Mouse (Mus musculus) stomach, embryonic 16.5 days (tissue): ENCODE measurements around the gene Inpp5a. TPM values are rescaled to one million over a fixed set of nuclear protein-coding genes. Genes with fewer than 3 reads are reported as not detected.

Experiments used
- ATAC-seq: fragments of 200-750 bp; cut with Nextera tagmentation; 2 replicates; pipeline ENCODE4 v1.8.0; 2017; ENCODE audit warnings: moderate number of reproducible peaks, moderate TSS enrichment; ENCODE audit not compliant: insufficient read depth, low FRiP score
- H3K27ac ChIP-seq: fragments of 300-500 bp; sonication (generic); 2 replicates; pipeline ENCODE4 v1.5.1; 2014; ENCODE audit warnings: low read length
- H3K27me3 ChIP-seq: fragments of 300-500 bp; sonication (generic); 2 replicates; pipeline ENCODE4 v1.6.1; 2014; ENCODE audit warnings: low read length, control low read depth, mixed read lengths; ENCODE audit not compliant: control insufficient read depth, insufficient read depth
- H3K36me3 ChIP-seq: fragments of 300-500 bp; sonication (generic); 2 replicates; pipeline ENCODE4 v1.6.1; 2014; ENCODE audit warnings: low read length; ENCODE audit not compliant: control insufficient read depth, insufficient read depth
- H3K4me1 ChIP-seq: fragments of 300-500 bp; sonication (generic); 2 replicates; pipeline ENCODE4 v1.6.1; 2014; ENCODE audit warnings: low read length, control low read depth, mixed read lengths; ENCODE audit not compliant: control insufficient read depth, insufficient read depth
- H3K4me2 ChIP-seq: fragments of 300-500 bp; sonication (generic); 2 replicates; pipeline ENCODE4 v1.6.1; 2014; ENCODE audit warnings: low read depth, low read length, mixed read lengths
- H3K4me3 ChIP-seq: fragments of 300-500 bp; sonication (generic); replicated peaks from 2 replicates; pipeline ENCODE4 v1.5.1; 2014; ENCODE audit warnings: mild to moderate bottlenecking, low read length
- H3K9ac ChIP-seq: fragments of 300-500 bp; sonication (generic); 2 replicates; pipeline ENCODE4 v1.6.1; 2014; ENCODE audit warnings: low read length
- H3K9me3 ChIP-seq: fragments of 300-500 bp; sonication (generic); replicated peaks from 2 replicates; pipeline ENCODE4 v1.6.1; 2016; ENCODE audit warnings: low read length, control low read depth; ENCODE audit not compliant: control insufficient read depth
- WGBS: fragments of 180-500 bp; shearing (Covaris S2); extraction: QIAGEN DNeasy Blood & Tissue Kit; methylation state at CpG from one replicate; pipeline ENCODE4 v1.1.7; 2014; 5-methylcytosine and 5-hydroxymethylcytosine counted together
- polyA plus RNA-seq: library from polyadenylated mRNA; unstranded; fragments of >200 nt; fragmentation: Nextera tagmentation; extraction: Ambion mirVana; gene quantifications from 2 replicates; pipeline ENCODE4 v1.2.1, GENCODE M21; 2015

The Inpp5a gene
- polyA plus RNA-seq, 1 experiment from 2014 or later, result 21.3 TPM

DNA sequence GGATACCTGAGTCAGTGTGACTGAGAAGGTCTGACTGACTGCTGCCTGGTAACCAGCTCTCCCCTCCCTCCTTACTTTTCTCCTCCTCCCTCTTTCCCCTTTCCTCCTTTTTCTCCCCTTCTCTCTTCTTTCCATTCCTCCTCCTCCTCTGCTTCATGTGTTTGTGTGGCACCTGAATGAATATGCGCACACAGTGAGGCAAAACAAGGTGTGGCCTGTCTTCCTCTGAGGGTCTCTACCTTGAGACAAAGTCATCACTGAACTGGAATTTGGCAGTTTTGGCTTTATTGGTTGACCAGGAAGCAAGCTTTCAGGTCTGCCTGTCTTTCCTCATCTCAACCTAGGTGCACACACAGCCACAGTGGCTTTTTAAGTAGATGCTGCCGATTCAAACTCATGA is 147.9 kb downstream of the Inpp5a start:
- no peak overlapping the region for H3K4me3 ChIP-seq
- H3K27ac ChIP-seq, result no peak overlapping the region
- no peaks in the 10 kb centered on the region for H3K4me1 ChIP-seq
- WGBS, result 93% methylated on average over 2 of the region's 2 CpGs
- H3K36me3 ChIP-seq, result peaks cover 19% of the 10 kb centered on the region; the same call in 1 of the 2 replicates
- H3K4me2 ChIP-seq, result no peak overlapping the region
- no peaks in the 10 kb centered on the region for H3K27me3 ChIP-seq
- H3K9me3 ChIP-seq, result no peaks in the 10 kb centered on the region
- ATAC-seq, result no peak
- no peak overlapping the region for H3K9ac ChIP-seq

- Histone ChIP-seq H3K4me3 (no peak overlapping the region), H3K36me3 (peaks cover 14% of the 10 kb centered on the region; the same call in 1 of the 2 replicates), H3K27ac (no peak overlapping the region), H3K4me2 (no peak overlapping the region), H3K9me3 (no peaks in the 10 kb centered on the region), H3K9ac (no peak overlapping the region), H3K4me1 (no peaks in the 10 kb centered on the region), H3K27me3 (no peaks in the 10 kb centered on the region)
- ATAC-seq, result no peak
- WGBS, result 93% methylated on average over 9 of the region's 9 CpGs
Observed at GRCm38 (mm10) chr7:139537831-139538230, 148.9 kb downstream of the Inpp5a start.

DNA sequence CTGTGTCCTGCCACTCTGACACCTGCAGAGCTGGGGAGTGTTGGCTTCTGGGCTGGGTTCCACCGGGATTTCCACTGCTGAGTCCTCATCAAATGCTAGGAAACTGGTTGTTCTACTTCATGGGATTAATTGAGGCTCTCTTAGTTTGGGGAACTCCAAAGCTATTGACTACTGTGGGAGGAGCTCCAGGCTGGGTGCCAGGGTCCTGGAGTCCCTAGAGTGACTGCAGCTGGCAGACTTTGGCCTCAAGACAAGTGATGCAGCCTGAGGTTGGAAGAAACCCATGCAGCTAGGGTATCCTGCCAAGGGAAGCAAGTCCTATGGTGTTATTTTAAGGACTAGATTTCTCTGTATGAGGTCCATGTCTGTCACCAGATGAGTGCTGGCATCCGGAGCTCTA is 149.6 kb downstream of the Inpp5a start:
- ATAC-seq, result no peak
- Histone ChIP-seq H3K4me2 (no peak overlapping the region), H3K9me3 (no peaks in the 10 kb centered on the region), H3K36me3 (peaks cover 17% of the 10 kb centered on the region; the same call in 1 of the 2 replicates), H3K27me3 (no peaks in the 10 kb centered on the region), H3K27ac (no peak overlapping the region), H3K9ac (no peak overlapping the region), H3K4me1 (no peaks in the 10 kb centered on the region), H3K4me3 (no peak overlapping the region)
- WGBS, result 76% methylated on average over 2 of the region's 2 CpGs

- Histone ChIP-seq H3K27me3 (no peaks in the 10 kb centered on the region), H3K4me3 (no peak overlapping the region), H3K4me2 (no peak overlapping the region), H3K9me3 (no peaks in the 10 kb centered on the region), H3K36me3 (peaks cover 13% of the 10 kb centered on the region; the same call in 1 of the 2 replicates), H3K9ac (no peak overlapping the region), H3K4me1 (no peaks in the 10 kb centered on the region), H3K27ac (no peak overlapping the region)
- 73% methylated on average over 1 of the region's 1 CpGs for WGBS
- ATAC-seq, result no peak
Observed at GRCm38 (mm10) chr7:139540601-139541000, 151.7 kb downstream of the Inpp5a start.

DNA sequence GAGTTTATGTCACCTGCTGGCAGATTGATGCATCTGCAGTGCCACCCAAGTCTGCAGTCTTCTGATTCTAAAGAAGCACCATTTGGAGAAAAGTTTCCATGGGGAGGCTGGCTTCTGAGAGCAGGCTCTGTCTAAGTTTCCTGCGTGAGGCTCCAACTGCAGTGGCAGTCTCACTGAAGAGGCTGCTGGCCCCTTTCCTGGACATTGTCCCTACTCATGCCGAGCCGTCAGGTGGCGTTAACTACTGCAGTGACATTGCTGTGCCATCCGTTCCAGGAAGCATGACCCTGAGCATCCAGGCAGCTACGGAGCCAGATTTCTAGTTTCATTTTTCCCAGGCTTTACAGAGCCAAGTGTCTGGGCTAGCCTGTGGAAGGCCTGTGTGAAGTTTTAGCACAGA is 152.5 kb downstream of the Inpp5a start:
- WGBS, result 88% methylated on average over 6 of the region's 6 CpGs
- no peak overlapping the region for H3K27ac ChIP-seq
- no peak overlapping the region for H3K9ac ChIP-seq
- H3K27me3 ChIP-seq, result no peaks in the 10 kb centered on the region
- no peak for ATAC-seq
- 0 out of 2 replicates have a peak, but pooled peaks cover 10% of the 10 kb centered on the region for H3K36me3 ChIP-seq
- H3K4me2 ChIP-seq, result no peak overlapping the region
- no peak overlapping the region for H3K4me3 ChIP-seq
- no peaks in the 10 kb centered on the region for H3K9me3 ChIP-seq
- H3K4me1 ChIP-seq, result no peaks in the 10 kb centered on the region

- Histone ChIP-seq H3K4me1 (no peaks in the 10 kb centered on the region), H3K36me3 (0 out of 2 replicates have a peak, but pooled peaks cover 3% of the 10 kb centered on the region), H3K4me3 (no peak overlapping the region), H3K27ac (no peak overlapping the region), H3K4me2 (no peak overlapping the region), H3K9ac (no peak overlapping the region), H3K9me3 (no peaks in the 10 kb centered on the region), H3K27me3 (no peaks in the 10 kb centered on the region)
- no peak for ATAC-seq
- WGBS, result 78% methylated on average over 12 of the region's 12 CpGs
Observed at GRCm38 (mm10) chr7:139544706-139545625, 156.1 kb downstream of the Inpp5a start.

DNA sequence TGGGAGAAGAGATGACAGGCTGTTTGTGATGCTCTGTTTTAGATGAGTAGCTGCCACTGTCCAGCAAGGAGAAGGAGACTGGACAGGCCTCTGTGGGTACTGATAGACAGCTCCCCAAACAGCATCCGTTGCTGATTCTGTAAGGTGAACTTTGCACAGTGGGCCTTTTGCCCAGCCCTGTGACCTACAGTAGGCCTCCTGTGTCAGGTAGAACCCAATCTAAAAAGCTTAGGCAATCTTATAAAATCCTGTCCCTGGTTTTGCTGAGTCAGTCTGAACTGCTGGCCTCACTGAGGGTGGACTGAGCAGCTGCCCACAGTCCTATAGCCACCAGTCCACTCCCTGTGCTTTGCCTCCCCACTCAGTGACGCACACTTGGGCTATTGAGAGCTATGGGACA is 158.4 kb downstream of the Inpp5a start:
- ATAC-seq, result no peak
- 0 out of 2 replicates have a peak, but pooled peaks cover 3% of the 10 kb centered on the region for H3K36me3 ChIP-seq

DNA sequence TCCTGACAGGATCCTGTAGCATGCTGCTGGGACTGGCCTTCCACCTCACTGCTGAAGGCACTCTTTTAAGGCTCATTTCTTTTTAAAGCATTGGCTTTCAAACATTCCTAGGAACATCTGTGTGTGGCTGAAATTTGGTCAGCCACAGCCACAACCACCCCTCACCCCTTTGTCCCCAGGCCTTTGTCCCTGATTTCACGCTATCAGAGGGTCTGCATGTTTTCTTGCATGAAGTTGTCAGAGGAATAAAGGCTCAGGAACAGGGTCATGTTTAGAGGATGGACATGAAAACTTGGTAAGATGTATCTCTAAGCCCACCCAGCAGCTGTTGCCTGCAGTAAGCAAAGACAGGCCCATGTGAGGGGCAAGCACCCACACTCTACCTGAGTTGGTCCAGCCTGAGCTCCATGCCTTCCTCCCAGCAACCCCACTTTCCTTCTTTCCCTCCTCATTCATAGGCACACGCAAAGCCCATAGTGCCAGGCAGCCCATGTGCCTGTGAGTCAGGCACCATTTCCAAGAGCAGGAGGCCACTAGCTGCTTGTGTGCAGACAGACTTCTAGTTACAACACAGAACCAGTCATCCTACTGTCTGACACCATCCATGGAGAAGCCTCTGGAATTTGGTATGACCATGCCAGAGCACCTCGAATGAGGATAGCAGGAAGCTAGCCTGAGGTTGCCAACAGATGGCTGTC is 161.3 kb downstream of the Inpp5a start:
- Histone ChIP-seq H3K4me3 (no peak overlapping the region), H3K9me3 (no peaks in the 10 kb centered on the region), H3K4me2 (no peak overlapping the region), H3K36me3 (no peaks in the 10 kb centered on the region), H3K27me3 (no peaks in the 10 kb centered on the region), H3K27ac (no peak overlapping the region), H3K4me1 (no peaks in the 10 kb centered on the region), H3K9ac (no peak overlapping the region)
- 80% methylated on average over 3 of the region's 3 CpGs for WGBS
- ATAC-seq, result no peak

More for the DNA sequence above, 158.4 kb downstream of the Inpp5a start:
- H3K27ac ChIP-seq, result no peak overlapping the region
- no peak overlapping the region for H3K9ac ChIP-seq
- no peaks in the 10 kb centered on the region for H3K4me1 ChIP-seq
- no peaks in the 10 kb centered on the region for H3K9me3 ChIP-seq
- no peaks in the 10 kb centered on the region for H3K27me3 ChIP-seq
- H3K4me2 ChIP-seq, result no peak overlapping the region
- WGBS, result 73% methylated on average over 2 of the region's 2 CpGs
- H3K4me3 ChIP-seq, result no peak overlapping the region

DNA sequence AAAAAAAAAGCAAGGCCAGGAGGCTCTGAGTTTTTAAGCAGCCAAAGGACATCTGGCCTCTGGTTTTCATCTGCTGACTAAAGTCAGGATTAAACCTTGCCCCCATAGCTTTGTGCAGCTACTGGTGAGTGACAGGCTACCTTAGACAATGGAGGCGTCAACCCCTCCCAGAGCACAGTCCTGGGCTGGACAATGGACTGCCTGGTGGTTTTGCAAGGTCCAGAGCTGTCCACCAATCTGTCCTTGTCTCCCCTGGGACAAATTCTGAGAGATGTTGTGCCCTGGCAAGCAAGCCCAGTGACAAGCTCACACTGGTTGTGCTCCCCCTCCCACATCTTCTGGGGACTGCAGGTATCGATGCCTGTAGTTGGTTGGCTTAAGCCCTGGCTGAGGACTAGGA is 162.6 kb downstream of the Inpp5a start:
- Histone ChIP-seq H3K27ac (no peak overlapping the region), H3K9ac (no peak overlapping the region), H3K27me3 (no peaks in the 10 kb centered on the region), H3K36me3 (no peaks in the 10 kb centered on the region), H3K4me2 (no peak overlapping the region), H3K9me3 (no peaks in the 10 kb centered on the region), H3K4me3 (no peak overlapping the region), H3K4me1 (no peaks in the 10 kb centered on the region)
- 81% methylated on average over 2 of the region's 2 CpGs for WGBS
- no peak for ATAC-seq
